Mouse (Mus musculus) MEL (cell line): Measurements from ENCODE around the gene Medag. TPM values are rescaled to one million over a fixed set of nuclear protein-coding genes. Genes with fewer than 3 reads are reported as not detected.

Experiments
- DNase-seq: peaks from one replicate; pipeline ENCODE4 v3.0.0; 2011; ENCODE audit warnings: low read depth, low spot score
- H3K27ac ChIP-seq: 2 replicates; pipeline ENCODE4 v1.5.1; 2012; ENCODE audit warnings: low read depth, mild to moderate bottlenecking, control low read depth, low read length, moderate library complexity; ENCODE audit not compliant: control insufficient read depth
- H3K27me3 ChIP-seq, 2 experiments: fragments of 150-350 bp in 1 of 2; sonication (generic) in 1 of 2; 2 replicates each; pipeline ENCODE4 v1.6.1; 2012; ENCODE audit warnings: low read length in 2 of 2, mild to moderate bottlenecking in 2 of 2, improper control_type of control experiment in 1 of 2, moderate library complexity in 1 of 2; ENCODE audit not compliant: insufficient read depth in 2 of 2, control insufficient read depth in 1 of 2
- H3K36me3 ChIP-seq, 2 experiments: 2 replicates each; pipeline ENCODE4 v1.6.1; 2012 to 2014; ENCODE audit warnings: low read length in 2 of 2, improper control_type of control experiment in 1 of 2, inconsistent platforms in 1 of 2, mild to moderate bottlenecking in 1 of 2; ENCODE audit not compliant: insufficient read depth in 2 of 2, control insufficient read depth in 1 of 2
- H3K4me1 ChIP-seq, 2 experiments: fragments of 150-350 bp in 1 of 2; sonication (generic) in 1 of 2; 2 replicates each; pipeline ENCODE4 v1.6.1; 2012; ENCODE audit warnings: low read length in 2 of 2, improper control_type of control experiment in 1 of 2, mild to moderate bottlenecking in 1 of 2; ENCODE audit not compliant: insufficient read depth in 2 of 2, control insufficient read depth in 1 of 2
- H3K4me3 ChIP-seq, 2 experiments: fragments of 150-350 bp in 1 of 2; sonication (generic) in 1 of 2; 2 replicates each; pipeline ENCODE4 v1.5.1; 2012; ENCODE audit warnings: low read depth in 2 of 2, low read length in 2 of 2, mild to moderate bottlenecking in 2 of 2, moderate library complexity in 2 of 2, control low read depth in 1 of 2, improper control_type of control experiment in 1 of 2; ENCODE audit not compliant: control insufficient read depth in 1 of 2, insufficient read depth in 1 of 2
- H3K79me2 ChIP-seq: 2 replicates; pipeline ENCODE4 v1.6.1; 2012; ENCODE audit warnings: mild to moderate bottlenecking, low read length, moderate library complexity; ENCODE audit not compliant: control insufficient read depth, poor library complexity, insufficient read depth
- H3K9ac ChIP-seq: 2 replicates; pipeline ENCODE4 v1.6.1; 2012; ENCODE audit warnings: low read depth, mild to moderate bottlenecking, control low read depth, low read length, moderate library complexity; ENCODE audit not compliant: control insufficient read depth, poor library complexity, severe bottlenecking
- H3K9me3 ChIP-seq: fragments of 150-350 bp; sonication (generic); replicated peaks from 2 replicates; pipeline ENCODE4 v1.6.1; 2012; ENCODE audit warnings: mild to moderate bottlenecking, low read length, improper control_type of control experiment, moderate library complexity; ENCODE audit not compliant: insufficient read depth
- CHD1 ChIP-seq: IDR thresholded peaks from 2 replicates; pipeline ENCODE4 v1.6.1; 2012; ENCODE audit warnings: low read depth, mild to moderate bottlenecking, inconsistent platforms, low read length, improper control_type of control experiment
- CHD2 ChIP-seq: IDR thresholded peaks from 2 replicates; pipeline ENCODE4 v1.6.1; 2011; ENCODE audit warnings: low read length, improper control_type of control experiment
- CTCF ChIP-seq, 3 experiments: IDR thresholded peaks in 2 of 3; conservative IDR thresholded peaks in 1 of 3; 2 replicates each; pipeline ENCODE4 v1.5.1; 2011 to 2012; ENCODE audit warnings: low read length in 3 of 3, low read depth in 2 of 3, mild to moderate bottlenecking in 2 of 3, improper control_type of control experiment in 1 of 3, inconsistent platforms in 1 of 3, mixed read lengths in 1 of 3, moderate library complexity in 1 of 3; ENCODE audit not compliant: control insufficient read depth in 1 of 3, insufficient read depth in 1 of 3, poor library complexity in 1 of 3, severe bottlenecking in 1 of 3
- EP300 ChIP-seq, 2 experiments: IDR thresholded peaks; 2 replicates each; pipeline ENCODE4 v1.6.1; 2011; ENCODE audit warnings: improper control_type of control experiment in 2 of 2, low read length in 2 of 2, low read depth in 1 of 2, mild to moderate bottlenecking in 1 of 2
- HCFC1 ChIP-seq: IDR thresholded peaks from 2 replicates; pipeline ENCODE4 v1.6.1; 2012; ENCODE audit warnings: low read depth, mild to moderate bottlenecking, inconsistent platforms, low read length, improper control_type of control experiment, moderate library complexity
- JUND ChIP-seq: IDR thresholded peaks from 2 replicates; pipeline ENCODE4 v1.6.1; 2011; ENCODE audit warnings: low read depth, mild to moderate bottlenecking, improper control_type of control experiment, low read length
- KAT2A ChIP-seq: conservative IDR thresholded peaks from 2 replicates; pipeline ENCODE4 v1.6.1; 2012; ENCODE audit warnings: low read depth, low read length, improper control_type of control experiment, inconsistent platforms
- MAX ChIP-seq: IDR thresholded peaks from 2 replicates; pipeline ENCODE4 v1.6.1; 2011; ENCODE audit warnings: low read length, improper control_type of control experiment
- MAZ ChIP-seq: IDR thresholded peaks from 2 replicates; pipeline ENCODE4 v1.6.1; 2012; ENCODE audit warnings: low read depth, mild to moderate bottlenecking, inconsistent platforms, low read length, improper control_type of control experiment
- MXI1 ChIP-seq: IDR thresholded peaks from 2 replicates; pipeline ENCODE4 v1.6.1; 2011; ENCODE audit warnings: mild to moderate bottlenecking, low read depth, low read length, improper control_type of control experiment
- MYC ChIP-seq: IDR thresholded peaks from 2 replicates; pipeline ENCODE4 v1.6.1; 2011; ENCODE audit warnings: low read depth, mild to moderate bottlenecking, low read length, improper control_type of control experiment, moderate library complexity
- POLR2A ChIP-seq, 2 experiments: IDR thresholded peaks; 2 replicates each; pipeline ENCODE4 v1.6.1; 2011 to 2012; ENCODE audit warnings: low read length in 2 of 2, mild to moderate bottlenecking in 2 of 2, control low read depth in 1 of 2, improper control_type of control experiment in 1 of 2, low read depth in 1 of 2, moderate library complexity in 1 of 2; ENCODE audit not compliant: control insufficient read depth in 1 of 2, insufficient read depth in 1 of 2, poor library complexity in 1 of 2
- RAD21 ChIP-seq: IDR thresholded peaks from 2 replicates; pipeline ENCODE4 v1.6.1; 2011; ENCODE audit warnings: mild to moderate bottlenecking, low read depth, low read length, improper control_type of control experiment
- SIN3A ChIP-seq: IDR thresholded peaks from 2 replicates; pipeline ENCODE4 v1.6.1; 2012; ENCODE audit warnings: low read length, improper control_type of control experiment, inconsistent platforms
- UBTF ChIP-seq: IDR thresholded peaks from 2 replicates; pipeline ENCODE4 v1.6.1; 2012; ENCODE audit warnings: low read depth, mild to moderate bottlenecking, inconsistent platforms, low read length, improper control_type of control experiment, moderate library complexity, borderline replicate concordance; ENCODE audit not compliant: insufficient read depth
- USF1 ChIP-seq: IDR thresholded peaks from 2 replicates; pipeline ENCODE4 v1.6.1; 2014; ENCODE audit warnings: low read depth, mild to moderate bottlenecking, inconsistent platforms, low read length, improper control_type of control experiment, moderate library complexity
- USF2 ChIP-seq, 2 experiments: IDR thresholded peaks; 2 replicates each; pipeline ENCODE4 v1.6.1; 2011 to 2012; ENCODE audit warnings: improper control_type of control experiment in 2 of 2, low read length in 2 of 2, borderline replicate concordance in 1 of 2, inconsistent platforms in 1 of 2, low read depth in 1 of 2, mild to moderate bottlenecking in 1 of 2; ENCODE audit not compliant: insufficient read depth in 1 of 2
- ZC3H11A ChIP-seq: IDR thresholded peaks from 2 replicates; pipeline ENCODE4 v1.6.1; 2012; ENCODE audit warnings: low read depth, mild to moderate bottlenecking, inconsistent platforms, low read length, improper control_type of control experiment
- ZMIZ1 ChIP-seq: IDR thresholded peaks from 2 replicates; pipeline ENCODE4 v1.6.1; 2012; ENCODE audit warnings: low read depth, mild to moderate bottlenecking, inconsistent platforms, low read length, improper control_type of control experiment, moderate library complexity
- ZNF384 ChIP-seq: IDR thresholded peaks from 2 replicates; pipeline ENCODE4 v1.6.1; 2012; ENCODE audit warnings: low read depth, mild to moderate bottlenecking, inconsistent platforms, low read length, improper control_type of control experiment
- polyA plus RNA-seq, 2 experiments: library from polyadenylated mRNA; stranded (reverse) in 1 of 2; unstranded in 1 of 2; fragments of >175 nt in 1 of 2; fragments of >200 nt in 1 of 2; gene quantifications; 2 replicates each; pipeline versions ENCODE4 v1.2.1 to v1.2.4; 2012; ENCODE audit warnings: low replicate concordance in 2 of 2, low read depth in 1 of 2; ENCODE audit not compliant: insufficient read length in 2 of 2, insufficient read depth in 1 of 2, missing spikeins in 1 of 2
- total RNA-seq: library from RNA; depleted of rRNA; stranded (reverse); fragments of 300-350 nt; gene quantifications from 2 replicates; pipeline ENCODE4 v1.2.3, GENCODE M21; 2012

Medag gene
- total and polyA plus RNA-seq, 3 experiments = not detected

GRCm38 (mm10) chr5:149406791-149407276, 4.7 kb upstream of the Medag start:
- Histone ChIP-seq H3K9ac (no peak overlapping the region), H3K36me3 (no peaks in the 10 kb centered on the region), H3K79me2 (no peaks in the 10 kb centered on the region), H3K4me1 (no peaks in the 10 kb centered on the region), H3K4me3 (no peak overlapping the region), H3K9me3 (no peaks in the 10 kb centered on the region), H3K27ac (no peak overlapping the region), H3K27me3 (no peaks in the 10 kb centered on the region)
- TF ChIP-seq ZMIZ1 (no peak), SIN3A (no peak), MAX (no peak), ZNF384 (no peak)
- DNase-seq = no peak

DNA sequence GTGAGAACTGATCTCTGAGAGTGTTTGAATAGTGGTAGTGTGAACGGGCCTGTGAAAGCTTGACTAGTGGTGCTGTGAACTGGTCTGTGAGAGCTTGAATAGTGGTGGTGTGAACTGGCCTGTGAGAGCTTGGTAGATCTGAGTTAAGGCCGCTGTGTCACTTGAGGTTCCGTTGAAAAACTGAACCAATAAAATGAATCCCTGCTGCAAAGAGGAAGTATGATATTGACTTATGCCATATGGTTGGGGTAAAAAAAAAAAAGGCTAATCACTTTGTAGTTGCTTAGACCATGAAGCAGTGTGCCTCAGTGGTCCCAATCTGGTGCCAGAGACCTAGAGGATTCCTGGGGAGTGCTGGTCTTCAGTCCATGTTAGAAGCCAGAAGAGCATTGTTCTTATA, 2.0 kb upstream of the Medag start:
- peak; percentile 57 for DNase-seq
- no peak overlapping the region for H3K9ac ChIP-seq
- H3K79me2 ChIP-seq = no peaks in the 10 kb centered on the region
- TF ChIP-seq ZNF384 = peak; percentile 88
- no peak for TF ChIP-seq ZMIZ1
- TF ChIP-seq EP300 (IDR thresholded peaks at IDR 0.05; ENCODE audit: low read depth in 1 of 2, low read length in 2 of 2) = peak in 1 of 2 experiments; percentile 31; a peak in 1 of 4 replicates
- TF ChIP-seq MYC = 0 out of 2 replicates have a peak, but pooled peaks have one; percentile 17
- TF ChIP-seq, all 39 proteins: peak for 3
- Histone ChIP-seq H3K27me3 (peaks cover 0 to 2% of the 10 kb centered on the region in 2 experiments; a peak in 1 of 4 replicates), H3K9me3 (no peaks in the 10 kb centered on the region), H3K4me1 (peaks cover 0 to under 1% of the 10 kb centered on the region in 2 experiments; a peak in 1 of 4 replicates), H3K36me3 (no peaks in the 10 kb centered on the region), H3K27ac (no peak overlapping the region), H3K4me3 (no peak overlapping the region)

DNA sequence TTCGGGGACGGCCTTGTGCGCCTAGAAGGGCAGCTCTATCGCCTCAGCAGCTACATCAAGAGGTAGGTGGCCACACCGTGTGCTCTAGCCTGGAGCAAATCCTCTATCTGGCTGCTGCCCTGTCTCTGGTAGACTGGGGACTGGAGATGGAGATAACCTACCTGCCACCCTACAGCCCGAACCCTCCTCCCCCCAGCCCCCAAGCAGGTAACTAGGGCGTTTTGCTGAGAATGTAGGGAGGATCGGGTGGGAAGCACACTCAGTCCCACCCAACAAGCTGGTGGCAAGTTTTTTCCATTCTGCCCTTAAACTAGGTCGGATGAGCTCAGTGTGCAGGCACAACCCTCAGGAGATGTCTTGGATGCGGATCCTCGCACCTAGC, 636 bp downstream of the Medag start:
- H3K79me2 ChIP-seq = no peaks in the 10 kb centered on the region

GRCm38 (mm10) chr5:149412671-149413070, 1.1 kb downstream of the Medag start:
- no peaks in the 10 kb centered on the region for H3K36me3 ChIP-seq
- H3K27me3 ChIP-seq = peaks cover 0 to 2% of the 10 kb centered on the region in 2 experiments; a peak in 1 of 4 replicates
- H3K27ac ChIP-seq = no peak overlapping the region
- DNase-seq = no peak
- peaks cover 4 to 7% of the 10 kb centered on the region in 2 experiments for H3K4me1 ChIP-seq
- H3K4me3 ChIP-seq = no peak overlapping the region
- no peaks in the 10 kb centered on the region for H3K79me2 ChIP-seq
- no peaks in the 10 kb centered on the region for H3K9me3 ChIP-seq
- no peak overlapping the region for H3K9ac ChIP-seq
- TF ChIP-seq POLR2A (IDR thresholded peaks at IDR 0.05; ENCODE audit: control insufficient read depth in 1 of 2, insufficient read depth in 1 of 2, low read depth in 1 of 2, low read length in 2 of 2, poor library complexity in 1 of 2) = no peak
- TF ChIP-seq ZC3H11A = no peak
- no peak for TF ChIP-seq MAX
- no peak for TF ChIP-seq RAD21
- TF ChIP-seq MYC = no peak
- TF ChIP-seq JUND = no peak
- no peak for TF ChIP-seq HCFC1
- TF ChIP-seq MAZ = no peak
- no peak for TF ChIP-seq CHD1
- no peak for TF ChIP-seq UBTF
- no peak for TF ChIP-seq USF2 (IDR thresholded peaks at IDR 0.05; ENCODE audit: borderline replicate concordance in 1 of 2, insufficient read depth in 1 of 2, low read depth in 1 of 2, low read length in 2 of 2)
- no peak for TF ChIP-seq MXI1
- TF ChIP-seq USF1 = no peak
- no peak for TF ChIP-seq CHD2
- no peak for TF ChIP-seq EP300 (IDR thresholded peaks at IDR 0.05; ENCODE audit: low read depth in 1 of 2, low read length in 2 of 2)

More for the DNA sequence above, 636 bp downstream of the Medag start:
- Histone ChIP-seq H3K36me3 (no peaks in the 10 kb centered on the region), H3K27ac (no peak overlapping the region), H3K9me3 (no peaks in the 10 kb centered on the region), H3K27me3 (peaks cover 0 to 2% of the 10 kb centered on the region in 2 experiments; a peak in 1 of 4 replicates), H3K4me1 (peaks cover 4 to 7% of the 10 kb centered on the region in 2 experiments), H3K9ac (no peak overlapping the region), H3K4me3 (no peak overlapping the region)
- no peak for DNase-seq
- TF ChIP-seq CTCF (IDR thresholded peaks at IDR 0.05 in 2 of 3, conservative IDR thresholded peaks at IDR 0.05 in 1 of 3; ENCODE audit: control insufficient read depth in 1 of 3, insufficient read depth in 1 of 3, low read depth in 2 of 3, low read length in 3 of 3, poor library complexity in 1 of 3, severe bottlenecking in 1 of 3) (no peak), EP300 (IDR thresholded peaks at IDR 0.05; ENCODE audit: low read depth in 1 of 2, low read length in 2 of 2) (no peak), JUND (no peak), KAT2A (no peak)
